Mouse (Mus musculus) ES-Bruce4 (cell line): ENCODE data around the gene Oit3. TPM values are rescaled to one million over a fixed set of nuclear protein-coding genes. Genes with fewer than 3 reads are reported as not detected.
"Not testable (repeated sequence)": the region's sequence is repeated elsewhere in the genome, so short reads cannot be mapped to it uniquely, and the experiment has no call there.

Experiments used
- H3K27ac ChIP-seq: 2 replicates; pipeline ENCODE4 v1.5.1; 2012; ENCODE audit warnings: low read length, inconsistent platforms; ENCODE audit not compliant: insufficient read depth
- H3K27me3 ChIP-seq: 2 replicates; pipeline ENCODE4 v1.6.1; 2012; ENCODE audit warnings: mild to moderate bottlenecking, low read length, inconsistent platforms; ENCODE audit not compliant: control insufficient read depth, poor library complexity, insufficient read depth, severe bottlenecking
- H3K36me3 ChIP-seq: 2 replicates; pipeline ENCODE4 v1.6.1; 2012; ENCODE audit warnings: inconsistent platforms, mild to moderate bottlenecking, low read length, moderate library complexity; ENCODE audit not compliant: control insufficient read depth, poor library complexity, insufficient read depth, severe bottlenecking
- H3K4me1 ChIP-seq: one replicate; pipeline ENCODE4 v1.8.1; 2011; ENCODE audit warnings: low read length; ENCODE audit not compliant: control insufficient read depth, insufficient read depth
- H3K4me3 ChIP-seq: 2 replicates; pipeline ENCODE4 v1.5.1; 2011; ENCODE audit warnings: low read depth, mild to moderate bottlenecking, low read length
- H3K9ac ChIP-seq: 2 replicates; pipeline ENCODE4 v1.6.1; 2012; ENCODE audit warnings: low read depth, mild to moderate bottlenecking, inconsistent platforms; ENCODE audit not compliant: poor library complexity, severe bottlenecking
- H3K9me3 ChIP-seq: replicated peaks from 2 replicates; pipeline ENCODE4 v1.6.1; 2012; ENCODE audit warnings: mild to moderate bottlenecking, low read length, inconsistent platforms; ENCODE audit not compliant: control insufficient read depth, poor library complexity, insufficient read depth, severe bottlenecking
- CTCF ChIP-seq: IDR thresholded peaks from one replicate; pipeline ENCODE4 v1.8.1; 2011; ENCODE audit warnings: low read depth, low read length
- EP300 ChIP-seq: IDR thresholded peaks from 2 replicates; pipeline ENCODE4 v1.6.1; 2011; ENCODE audit warnings: low read depth, low read length; ENCODE audit not compliant: insufficient read depth
- POLR2A ChIP-seq: IDR thresholded peaks from one replicate; pipeline ENCODE4 v1.8.1; 2011; ENCODE audit warnings: low read length; ENCODE audit not compliant: insufficient read depth
- polyA plus RNA-seq: library from polyadenylated mRNA; stranded (reverse); fragments of >200 nt; gene quantifications from 2 replicates; pipeline ENCODE4 v1.2.4, GENCODE M21; 2011; ENCODE audit warnings: low read depth; ENCODE audit not compliant: missing spikeins, insufficient read depth, insufficient read length

The Oit3 gene
- polyA plus RNA-seq, 1 experiment, result not detected

- H3K36me3 ChIP-seq, result no peaks in the 10 kb centered on the region
- H3K27ac ChIP-seq, result no peak overlapping the region
- no peak overlapping the region for H3K4me3 ChIP-seq
- no peak overlapping the region for H3K9ac ChIP-seq
- TF ChIP-seq EP300, result no peak
- no peak for TF ChIP-seq CTCF
- no peak for TF ChIP-seq POLR2A
- no peaks in the 10 kb centered on the region for H3K9me3 ChIP-seq
- no peaks in the 10 kb centered on the region for H3K4me1 ChIP-seq
- H3K27me3 ChIP-seq, result no peaks in the 10 kb centered on the region
Measured at GRCm38 (mm10) chr10:59410264-59410663, 31.3 kb downstream of the Oit3 start.

GRCm38 (mm10) chr10:59408499-59408898, 33.1 kb downstream of the Oit3 start:
- Histone ChIP-seq H3K4me1 (peaks cover 3% of the 10 kb centered on the region), H3K4me3 (no peak overlapping the region), H3K27ac (no peak overlapping the region), H3K9ac (no peak overlapping the region), H3K36me3 (no peaks in the 10 kb centered on the region), H3K9me3 (no peaks in the 10 kb centered on the region), H3K27me3 (no peaks in the 10 kb centered on the region)
- TF ChIP-seq POLR2A (no peak), CTCF (no peak), EP300 (no peak)

- TF ChIP-seq POLR2A, result no peak
- TF ChIP-seq CTCF, result no peak
- no peak for TF ChIP-seq EP300
- Histone ChIP-seq H3K27me3 (no peaks in the 10 kb centered on the region; the same call in 1 of the 2 replicates), H3K36me3 (no peaks in the 10 kb centered on the region), H3K4me1 (peaks cover 6% of the 10 kb centered on the region), H3K9me3 (no peaks in the 10 kb centered on the region), H3K9ac (no peak overlapping the region), H3K27ac (no peak overlapping the region), H3K4me3 (no peak overlapping the region)
Measured at GRCm38 (mm10) chr10:59403793-59404149, 37.8 kb downstream of the Oit3 start.

DNA sequence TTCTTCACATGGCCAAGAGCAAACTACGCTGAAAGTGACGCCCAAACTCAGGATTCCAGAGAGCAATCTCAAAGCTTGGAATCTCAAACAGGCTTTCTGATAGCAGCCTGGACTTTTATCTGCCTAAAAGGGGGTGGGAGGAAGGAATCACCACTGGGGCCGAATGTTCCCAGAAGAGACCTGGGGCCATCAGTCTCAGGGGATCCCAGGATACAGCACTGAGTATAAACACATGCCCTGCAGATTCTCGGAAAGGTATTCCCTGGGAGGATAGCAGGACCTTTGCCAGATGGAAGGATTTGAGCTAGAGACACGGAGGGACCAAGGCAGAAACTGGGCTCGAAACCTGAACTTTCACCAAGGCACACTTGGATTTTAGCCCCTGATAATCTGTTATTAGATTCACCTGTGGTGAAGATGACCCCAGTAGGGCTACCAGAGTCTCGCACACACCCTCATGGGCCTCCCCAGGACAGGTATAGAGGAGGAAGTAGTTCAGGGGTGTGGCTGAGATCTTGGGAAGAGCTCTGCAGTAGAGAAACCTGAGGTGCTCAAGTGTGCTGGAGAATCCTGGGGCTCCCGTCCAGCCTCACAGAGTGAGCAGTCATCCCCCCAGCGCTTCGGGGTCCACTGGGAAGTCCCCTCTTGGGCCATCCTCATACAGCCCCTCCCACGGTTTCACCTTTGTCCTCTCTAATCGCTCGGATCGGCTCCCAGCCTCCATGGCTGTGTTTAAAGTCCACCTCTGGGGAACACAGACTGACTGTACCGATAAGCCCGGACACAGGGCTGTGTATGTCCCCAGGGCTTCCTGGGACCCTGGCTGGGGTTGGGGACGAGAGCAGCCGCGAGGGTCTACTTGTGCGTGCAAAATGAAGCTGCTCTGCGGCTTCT, 38.4 kb downstream of the Oit3 start, which contains the start of gene Pla2g12b:
Pla2g12b (plus strand) TSS at position 762 of the 894 bp plus-strand sequence.
- H3K27ac ChIP-seq, result no peak within 1 kb of the TSS
- no peak for TF ChIP-seq EP300
- TF ChIP-seq CTCF, result no peak
- no peak for TF ChIP-seq POLR2A

DNA sequence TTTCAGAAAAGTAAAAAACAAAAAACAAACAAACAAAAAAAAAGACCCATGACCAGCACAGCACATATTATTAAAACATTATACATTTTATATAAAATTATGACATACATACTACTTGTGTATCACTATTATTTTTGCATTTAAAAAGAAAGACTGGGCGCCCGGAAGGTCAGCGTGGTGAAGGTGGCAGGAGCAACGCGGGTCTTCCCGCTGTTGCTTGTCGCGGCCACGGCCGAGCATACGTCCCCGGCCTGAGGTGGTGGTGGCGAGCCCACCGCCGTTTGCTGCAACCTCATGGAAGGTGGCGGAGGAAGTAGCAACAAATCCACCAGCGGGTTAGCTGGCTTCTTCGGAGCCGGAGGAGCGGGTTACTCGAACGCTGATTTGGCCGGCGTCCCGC, 46.1 kb downstream of the Oit3 start, which contains the start of gene Gm10273:
Gm10273 (plus strand) TSS at position 172 of the 400 bp plus-strand sequence.
- H3K4me3 ChIP-seq, H3K36me3 ChIP-seq, H3K9ac ChIP-seq, H3K9me3 ChIP-seq, H3K27me3 ChIP-seq, H3K4me1 ChIP-seq, H3K27ac ChIP-seq: not testable (repeated sequence)

More for the DNA sequence above, 38.4 kb downstream of the Oit3 start, which contains the start of gene Pla2g12b:
- Histone ChIP-seq H3K4me3 (no peak within 1 kb of the TSS), H3K27me3 (no peaks in the 10 kb centered on the region; the same call in 1 of the 2 replicates), H3K9ac (no peak within 1 kb of the TSS), H3K9me3 (no peaks in the 10 kb centered on the region), H3K36me3 (no peaks in the 10 kb centered on the region), H3K4me1 (peaks cover 6% of the 10 kb centered on the region)

- H3K36me3 ChIP-seq, result peaks cover 7% of the 10 kb centered on the region; the same call in 1 of the 2 replicates
- H3K9me3 ChIP-seq, result peaks cover 9% of the 10 kb centered on the region
- no peaks in the 10 kb centered on the region for H3K27me3 ChIP-seq
- TF ChIP-seq POLR2A (no peak), EP300 (no peak), CTCF (no peak)
- H3K27ac ChIP-seq, result no peak overlapping the region
- H3K9ac ChIP-seq, result no peak overlapping the region
- H3K4me1 ChIP-seq, result no peaks in the 10 kb centered on the region
- no peak overlapping the region for H3K4me3 ChIP-seq
Measured at GRCm38 (mm10) chr10:59391907-59392306, 49.7 kb downstream of the Oit3 start.
